Mouse (Mus musculus) gastrocnemius, postnatal 10 days (tissue): ENCODE results near the gene Spen. TPM values are rescaled to one million over a fixed set of nuclear protein-coding genes. Genes with fewer than 3 reads are reported as not detected.
"Not testable (repeated sequence)": the region's sequence is repeated elsewhere in the genome, so short reads cannot be mapped to it uniquely, and the experiment has no call there.

Experiments
- DNase-seq: peaks from one replicate; pipeline ENCODE4 v3.0.0; 2021; ENCODE audit warnings: mixed read lengths
- long read RNA-seq, 2 experiments: library from polyadenylated mRNA; stranded (forward); transcript quantifications; one replicate each; pipeline ENCODE4 v2.0.0; 2021
- total RNA-seq, 2 experiments: library from RNA; stranded (reverse); gene quantifications; 2 replicates each; pipeline ENCODE4 v1.2.3; 2021

Gene Spen
- 10 to 100 TPM; 23.4 to 30.9 TPM for total RNA-seq
- long read RNA-seq, experiment 1, partial matches to known transcripts, result 5 of 5 reads
- long read RNA-seq, experiment 1, other reads (novel, unspliced or antisense), result 0 of 5 reads
- long read RNA-seq, experiment 2, partial matches to known transcripts, result 8 of 10 reads
- long read RNA-seq, experiment 2, other reads (novel, unspliced or antisense), result 2 of 10 reads

- peak; percentile 94 for DNase-seq
Observed at GRCm38 (mm10) chr4:141538408-141539212, at the start of gene Spen. TSS of gene Spen (minus strand) at chr4:141538597.

GRCm38 (mm10) chr4:141583919-141584318 lies 45.5 kb upstream of the Spen start:
- no peak for DNase-seq

GRCm38 (mm10) chr4:141581051-141581450 lies 42.7 kb upstream of the Spen start:
- no peak for DNase-seq

- no peak for DNase-seq
Observed at GRCm38 (mm10) chr4:141578833-141579232, 40.4 kb upstream of the Spen start.

- DNase-seq, result no peak
Observed at GRCm38 (mm10) chr4:141576877-141577276, 38.5 kb upstream of the Spen start.

GRCm38 (mm10) chr4:141576404-141576803 lies 38.0 kb upstream of the Spen start:
- DNase-seq, result no peak

GRCm38 (mm10) chr4:141574789-141575702 lies 36.6 kb upstream of the Spen start:
- DNase-seq, result peak; percentile 92

GRCm38 (mm10) chr4:141573359-141573966 lies 35.1 kb upstream of the Spen start:
- DNase-seq, result no peak

GRCm38 (mm10) chr4:141572668-141573358 lies 34.4 kb upstream of the Spen start:
- DNase-seq, result no peak

- no peak for DNase-seq
Observed at GRCm38 (mm10) chr4:141571934-141572333, 33.5 kb upstream of the Spen start.

DNA sequence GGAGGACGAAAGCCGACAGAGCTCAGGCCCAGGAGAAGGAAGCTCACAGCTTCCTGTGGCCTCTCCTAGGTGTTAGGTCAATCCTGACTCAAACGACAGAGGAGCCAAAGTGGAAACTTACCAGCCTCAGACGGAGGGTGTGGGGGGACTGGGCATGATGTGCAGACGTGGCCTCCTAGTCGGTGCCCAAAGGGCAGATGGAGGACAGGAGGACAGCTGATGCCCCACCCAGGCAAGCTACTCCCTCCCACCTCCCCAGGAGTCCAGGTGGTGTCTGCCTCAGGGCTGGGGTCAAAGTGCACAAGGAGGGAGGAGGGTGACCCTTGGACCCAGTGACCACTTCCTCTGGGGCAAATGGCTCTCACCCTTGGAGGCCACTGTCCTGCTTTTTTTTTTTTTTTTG lies 32.9 kb upstream of the Spen start:
- DNase-seq, result no peak

- no peak for DNase-seq
Observed at GRCm38 (mm10) chr4:141570821-141571220, 32.4 kb upstream of the Spen start.

DNA sequence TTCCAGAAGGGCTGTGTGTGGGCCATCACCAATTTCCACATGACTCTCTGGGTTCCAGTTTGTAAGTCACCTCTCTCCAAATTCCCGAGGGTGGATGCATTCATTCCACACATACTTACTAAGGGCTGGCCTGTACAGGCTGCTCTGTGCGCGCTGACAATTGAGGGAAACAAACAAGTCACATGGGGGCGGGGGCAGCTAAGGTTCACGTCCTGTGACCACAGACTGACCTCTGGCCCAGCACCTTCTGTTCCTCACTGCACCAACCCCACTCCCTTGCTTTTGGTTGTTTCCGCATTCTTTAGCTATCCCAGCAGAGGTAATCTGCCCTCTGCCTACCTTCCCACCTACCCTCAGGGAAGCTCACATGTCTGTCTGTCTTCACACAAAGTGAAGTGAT lies 31.6 kb upstream of the Spen start:
- DNase-seq, result no peak

- no peak for DNase-seq
Observed at GRCm38 (mm10) chr4:141568966-141569365, 30.6 kb upstream of the Spen start.

DNA sequence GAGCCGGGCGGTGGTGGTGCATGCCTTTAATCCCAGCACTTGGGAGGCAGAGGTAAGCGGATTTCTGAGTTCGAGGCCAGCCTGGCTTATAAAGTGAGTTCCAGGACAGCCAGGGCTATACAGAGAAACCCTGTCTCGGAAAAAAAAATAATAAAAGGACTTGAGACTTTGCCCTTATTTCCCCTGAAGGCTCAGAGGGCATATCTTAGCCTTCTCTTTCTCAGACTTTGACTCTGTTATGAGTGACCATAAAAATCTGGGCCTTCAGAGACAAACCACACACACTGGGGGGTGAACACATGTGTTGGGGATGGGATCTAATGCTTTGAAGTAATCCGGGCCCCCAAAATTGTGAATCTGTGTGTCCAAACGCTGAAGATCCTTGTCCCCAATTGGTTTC lies 28.8 kb upstream of the Spen start:
- DNase-seq, result not testable (repeated sequence)

- DNase-seq, result no peak
Observed at GRCm38 (mm10) chr4:141566187-141566586, 27.8 kb upstream of the Spen start.

GRCm38 (mm10) chr4:141565325-141565724 lies 26.9 kb upstream of the Spen start:
- no peak for DNase-seq

GRCm38 (mm10) chr4:141564660-141565059 lies 26.3 kb upstream of the Spen start:
- DNase-seq, result no peak

- no peak for DNase-seq
Observed at GRCm38 (mm10) chr4:141564209-141564608, 25.8 kb upstream of the Spen start.

DNA sequence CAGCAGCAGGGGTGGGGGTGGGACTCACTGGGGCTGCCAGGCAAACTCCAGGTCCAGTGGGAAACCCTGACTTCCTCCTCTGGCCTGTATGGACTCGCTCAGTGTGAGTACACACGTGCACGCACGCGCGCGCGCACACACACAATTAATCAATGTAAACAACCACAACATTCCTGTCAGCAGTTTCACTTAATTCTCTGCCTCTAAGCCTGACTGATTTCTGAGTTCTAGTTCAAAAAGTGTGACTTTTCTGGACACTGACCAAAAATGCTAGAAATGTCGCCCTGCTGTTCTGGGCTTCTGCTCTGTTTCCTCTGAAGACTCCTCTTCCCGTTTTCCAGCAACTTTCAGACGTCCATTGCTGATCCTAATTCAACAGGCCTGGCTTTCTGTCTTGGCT lies 23.9 kb upstream of the Spen start:
- no peak for DNase-seq

DNA sequence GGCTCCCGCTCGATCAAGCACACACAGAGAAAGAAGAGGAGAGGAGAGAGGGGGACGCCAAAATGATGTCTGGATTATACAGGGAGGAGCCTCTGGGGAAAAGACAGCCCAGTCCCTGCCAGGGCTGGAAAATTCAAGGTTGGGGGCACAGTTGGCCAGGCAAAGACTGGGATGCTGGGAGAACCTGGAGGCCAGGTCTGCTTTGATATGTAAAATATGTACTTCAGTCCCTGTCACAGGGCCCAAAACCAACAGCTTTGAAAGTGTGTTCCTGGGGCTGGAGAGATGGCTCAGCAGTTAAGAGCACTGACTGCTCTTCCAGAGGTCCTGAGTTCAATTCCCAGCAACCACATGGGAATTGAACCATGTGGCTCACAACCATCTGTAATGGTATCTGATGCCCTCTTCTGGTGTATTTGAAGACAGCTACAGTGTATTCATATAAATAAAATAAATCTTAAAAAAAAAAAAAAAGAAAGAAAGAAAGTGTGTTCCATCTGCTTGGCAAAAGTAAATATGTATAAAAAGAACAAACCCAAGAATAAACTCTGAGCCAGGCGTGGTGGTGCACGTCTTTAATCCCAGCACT lies 23.0 kb upstream of the Spen start:
- not testable (repeated sequence) for DNase-seq
